Mouse (Mus musculus): ENCODE results near the gene Cpsf3. TPM values are rescaled to one million over a fixed set of nuclear protein-coding genes. Genes with fewer than 3 reads are reported as not detected.

Gene Cpsf3
- polyA plus RNA-seq, 1 experiment from 2014 or later, result 77.0 TPM

DNA sequence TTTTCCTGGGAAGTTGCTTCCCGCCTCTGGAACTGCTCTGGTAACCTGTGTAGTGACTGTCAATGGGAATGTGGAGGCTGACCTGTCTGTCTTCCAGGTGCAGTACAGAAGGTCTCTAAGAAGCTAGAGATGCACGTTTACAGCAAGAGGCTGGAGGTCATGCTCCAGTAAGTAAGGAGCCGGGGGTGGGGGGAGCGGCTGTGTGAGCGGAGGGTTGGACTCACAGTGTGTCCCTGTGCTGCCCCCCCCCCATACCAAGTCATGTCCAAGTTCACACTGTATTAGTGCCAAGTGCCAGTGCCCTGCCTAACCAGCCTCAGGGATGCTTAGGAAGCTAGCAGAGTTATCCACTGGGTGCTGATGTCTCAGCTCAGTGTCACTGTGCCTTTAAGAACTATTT lies 27.0 kb downstream of the Cpsf3 start:
- H3K4me2 ChIP-seq (ENCODE audit: low read depth, low read length), result no peak overlapping the region
- peaks cover 8% of the 10 kb centered on the region for H3K4me1 ChIP-seq (ENCODE audit: control insufficient read depth, insufficient read depth, low read length)
- H3K4me3 ChIP-seq (ENCODE audit: low read length), result no peak overlapping the region
- no peak overlapping the region for H3K9ac ChIP-seq (ENCODE audit: low read length)
- WGBS, result 93% methylated on average over 5 of the region's 5 CpGs
- H3K36me3 ChIP-seq (ENCODE audit: control insufficient read depth, insufficient read depth), result peaks cover 47% of the 10 kb centered on the region
- ATAC-seq (replicated peaks; ENCODE audit: extremely low read depth, insufficient read depth, low FRiP score), result no peak
- H3K9me3 ChIP-seq (replicated peaks; ENCODE audit: control insufficient read depth, low read length), result no peaks in the 10 kb centered on the region
- no peak overlapping the region for H3K27ac ChIP-seq (ENCODE audit: low read length)
- no peaks in the 10 kb centered on the region for H3K27me3 ChIP-seq (ENCODE audit: control insufficient read depth, insufficient read depth, low read length)

DNA sequence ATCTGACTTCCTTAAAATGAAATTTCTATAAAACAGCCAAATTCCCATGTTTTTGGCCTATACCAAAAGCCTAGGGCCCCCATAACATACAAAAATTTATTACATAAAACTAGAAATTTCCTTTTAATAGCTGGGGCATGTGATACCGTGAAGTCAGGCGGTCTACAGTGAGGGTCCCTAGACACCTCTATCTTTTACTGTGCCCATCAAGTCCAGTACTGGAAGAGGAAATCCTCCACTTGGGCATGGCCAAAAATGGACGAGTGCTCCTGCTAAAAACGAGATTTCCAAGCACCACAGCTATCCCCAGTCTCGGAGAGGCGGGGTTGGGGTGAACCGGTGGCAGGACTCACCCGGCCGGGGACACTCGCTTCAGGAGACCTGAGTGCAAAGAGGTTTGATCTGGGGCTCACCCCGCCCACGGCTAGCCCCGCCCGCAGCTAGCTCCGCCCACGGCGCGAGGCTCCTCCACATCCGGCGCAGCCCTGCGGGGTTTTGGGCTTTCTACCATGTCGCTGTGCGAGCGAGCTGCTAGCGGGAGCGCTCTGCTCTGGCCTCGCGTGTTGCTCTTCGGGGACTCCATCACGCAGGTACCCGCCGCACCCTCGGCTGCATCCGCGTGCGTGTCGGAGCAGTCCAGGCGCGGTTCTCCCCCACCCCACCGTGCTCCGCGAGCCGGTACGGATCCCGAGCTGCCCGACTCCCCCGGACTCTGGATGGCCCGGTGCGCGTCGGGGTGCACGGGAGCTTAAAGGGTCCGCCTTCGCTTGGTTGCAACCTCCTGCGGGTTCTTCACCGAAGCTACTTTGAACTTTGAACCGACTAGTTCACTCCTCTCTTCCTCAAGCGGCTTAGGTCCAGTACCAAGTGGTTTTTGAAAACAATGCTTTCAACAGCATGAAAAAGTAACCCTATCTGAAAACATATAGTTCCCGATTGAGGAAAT lies 31.0 kb downstream of the Cpsf3 start, which contains the start of gene Iah1:
TSS of gene Iah1 (plus strand) at position 467 of the 946 bp plus-strand sequence.
- Histone ChIP-seq H3K4me2 (ENCODE audit: low read depth, low read length) (peak within 1 kb of the TSS; percentile 82), H3K4me3 (ENCODE audit: low read length) (peak within 1 kb of the TSS; percentile 82), H3K27ac (ENCODE audit: low read length) (peak within 1 kb of the TSS; percentile 73), H3K9ac (ENCODE audit: low read length) (peak within 1 kb of the TSS; percentile 84), H3K36me3 (ENCODE audit: control insufficient read depth, insufficient read depth) (peaks cover 23% of the 10 kb centered on the region), H3K9me3 (replicated peaks; ENCODE audit: control insufficient read depth, low read length) (no peaks in the 10 kb centered on the region), H3K27me3 (ENCODE audit: control insufficient read depth, insufficient read depth, low read length) (no peaks in the 10 kb centered on the region), H3K4me1 (ENCODE audit: control insufficient read depth, insufficient read depth, low read length) (peaks cover 9% of the 10 kb centered on the region)
- ATAC-seq (replicated peaks; ENCODE audit: extremely low read depth, insufficient read depth, low FRiP score), result peak; percentile 90
- WGBS, result 2% methylated on average over 59 of the region's 59 CpGs

DNA sequence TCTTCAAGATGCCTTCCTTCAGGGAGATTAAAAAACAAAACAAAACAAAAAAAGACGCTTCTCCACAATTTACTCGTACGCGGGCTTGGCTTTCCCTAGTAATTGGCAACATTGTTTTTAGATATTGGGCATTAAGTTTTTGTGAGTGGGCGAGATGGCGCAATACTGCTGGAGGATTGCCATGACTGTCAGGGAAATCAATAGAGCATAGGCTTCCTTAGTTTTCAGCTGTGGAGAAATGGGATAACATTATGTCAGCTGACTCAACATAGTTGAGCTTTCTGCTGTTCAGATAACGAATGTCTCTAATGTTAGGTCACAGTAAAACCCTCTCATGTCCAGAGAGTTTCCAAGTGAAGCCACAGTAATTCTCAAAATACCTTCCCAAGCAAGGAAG lies 31.7 kb downstream of the Cpsf3 start:
- Histone ChIP-seq H3K27ac (ENCODE audit: low read length) (peak overlapping the region; percentile 25; the same call in 1 of the 2 replicates), H3K4me3 (ENCODE audit: low read length) (peak overlapping the region; percentile 82), H3K27me3 (ENCODE audit: control insufficient read depth, insufficient read depth, low read length) (no peaks in the 10 kb centered on the region), H3K4me2 (ENCODE audit: low read depth, low read length) (peak overlapping the region; percentile 82), H3K36me3 (ENCODE audit: control insufficient read depth, insufficient read depth) (peaks cover 22% of the 10 kb centered on the region), H3K4me1 (ENCODE audit: control insufficient read depth, insufficient read depth, low read length) (peaks cover 9% of the 10 kb centered on the region), H3K9ac (ENCODE audit: low read length) (peak overlapping the region; percentile 84), H3K9me3 (replicated peaks; ENCODE audit: control insufficient read depth, low read length) (no peaks in the 10 kb centered on the region)
- no peak for ATAC-seq (replicated peaks; ENCODE audit: extremely low read depth, insufficient read depth, low FRiP score)
- WGBS, result 24% methylated on average over 7 of the region's 7 CpGs

DNA sequence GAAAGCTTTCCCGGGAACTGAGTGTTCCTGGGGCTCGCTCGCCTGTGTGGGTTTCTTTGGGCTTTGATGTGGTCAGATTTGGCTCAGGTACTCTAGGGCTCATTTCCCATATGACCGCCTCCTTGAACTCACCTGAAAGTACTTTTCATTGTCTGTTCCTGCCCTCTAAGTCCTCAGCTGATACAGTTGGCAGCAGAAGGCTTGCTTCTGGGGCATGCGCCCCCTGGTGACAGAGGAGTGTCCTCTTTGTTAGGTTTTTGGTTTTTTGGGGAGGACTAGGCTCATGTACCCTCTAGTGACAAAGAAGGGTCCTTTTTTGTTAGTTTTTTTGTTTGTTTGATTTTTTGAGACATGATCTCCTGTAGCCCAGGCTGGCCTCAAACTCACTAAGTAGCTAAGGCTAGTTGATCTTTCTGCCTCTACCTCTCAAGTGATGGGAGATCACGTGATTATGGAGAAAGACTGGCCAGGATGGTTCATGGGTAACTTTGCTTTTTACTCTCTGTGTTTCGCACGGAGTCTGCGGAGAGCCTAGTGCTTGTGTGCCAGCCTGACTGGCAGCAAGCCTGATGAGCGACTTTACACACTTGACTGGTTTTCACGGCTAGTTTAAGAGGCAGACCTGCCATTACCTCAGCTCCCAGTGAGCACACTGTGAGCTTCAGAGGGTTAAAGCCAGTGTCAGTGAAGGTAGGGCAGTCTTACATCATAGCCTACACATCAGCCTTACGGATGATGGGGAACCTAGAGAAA lies 33.1 kb downstream of the Cpsf3 start:
- no peaks in the 10 kb centered on the region for H3K27me3 ChIP-seq (ENCODE audit: control insufficient read depth, insufficient read depth, low read length)
- ATAC-seq (replicated peaks; ENCODE audit: extremely low read depth, insufficient read depth, low FRiP score), result no peak

DNA sequence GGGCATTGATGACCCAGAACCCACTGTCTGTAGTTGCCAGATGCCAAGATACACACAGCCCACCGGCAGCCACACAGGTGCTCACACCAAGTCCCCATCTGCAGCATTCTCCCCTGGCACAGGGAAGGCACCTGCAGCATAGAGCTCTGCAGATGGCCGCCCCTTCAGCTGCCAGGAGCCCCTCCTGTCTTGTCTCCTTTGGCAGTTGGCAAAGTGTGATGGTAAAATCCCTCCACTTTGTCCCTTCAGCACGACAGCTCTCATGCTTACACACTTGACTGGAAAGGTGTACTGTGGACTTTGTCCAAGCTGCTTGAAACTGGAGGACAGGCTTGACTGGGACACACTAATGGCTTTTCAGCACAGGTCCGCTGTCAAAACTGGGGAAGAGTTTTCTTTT lies 35.1 kb downstream of the Cpsf3 start:
- Histone ChIP-seq H3K9ac (ENCODE audit: low read length) (no peak overlapping the region), H3K27ac (ENCODE audit: low read length) (no peak overlapping the region), H3K4me1 (ENCODE audit: control insufficient read depth, insufficient read depth, low read length) (peaks cover 9% of the 10 kb centered on the region), H3K9me3 (replicated peaks; ENCODE audit: control insufficient read depth, low read length) (no peaks in the 10 kb centered on the region), H3K4me2 (ENCODE audit: low read depth, low read length) (no peak overlapping the region), H3K27me3 (ENCODE audit: control insufficient read depth, insufficient read depth, low read length) (no peaks in the 10 kb centered on the region), H3K36me3 (ENCODE audit: control insufficient read depth, insufficient read depth) (peaks cover 18% of the 10 kb centered on the region), H3K4me3 (ENCODE audit: low read length) (no peak overlapping the region)
- ATAC-seq (replicated peaks; ENCODE audit: extremely low read depth, insufficient read depth, low FRiP score), result no peak
- WGBS, result 79% methylated on average over 4 of the region's 4 CpGs

More for the DNA sequence above, 33.1 kb downstream of the Cpsf3 start:
- no peak overlapping the region for H3K4me3 ChIP-seq (ENCODE audit: low read length)
- no peaks in the 10 kb centered on the region for H3K9me3 ChIP-seq (replicated peaks; ENCODE audit: control insufficient read depth, low read length)
- no peak overlapping the region for H3K27ac ChIP-seq (ENCODE audit: low read length)
- 80% methylated on average over 12 of the region's 12 CpGs for WGBS
- H3K4me2 ChIP-seq (ENCODE audit: low read depth, low read length), result no peak overlapping the region
- H3K36me3 ChIP-seq (ENCODE audit: control insufficient read depth, insufficient read depth), result peaks cover 16% of the 10 kb centered on the region
- H3K9ac ChIP-seq (ENCODE audit: low read length), result no peak overlapping the region
- H3K4me1 ChIP-seq (ENCODE audit: control insufficient read depth, insufficient read depth, low read length), result peaks cover 9% of the 10 kb centered on the region

DNA sequence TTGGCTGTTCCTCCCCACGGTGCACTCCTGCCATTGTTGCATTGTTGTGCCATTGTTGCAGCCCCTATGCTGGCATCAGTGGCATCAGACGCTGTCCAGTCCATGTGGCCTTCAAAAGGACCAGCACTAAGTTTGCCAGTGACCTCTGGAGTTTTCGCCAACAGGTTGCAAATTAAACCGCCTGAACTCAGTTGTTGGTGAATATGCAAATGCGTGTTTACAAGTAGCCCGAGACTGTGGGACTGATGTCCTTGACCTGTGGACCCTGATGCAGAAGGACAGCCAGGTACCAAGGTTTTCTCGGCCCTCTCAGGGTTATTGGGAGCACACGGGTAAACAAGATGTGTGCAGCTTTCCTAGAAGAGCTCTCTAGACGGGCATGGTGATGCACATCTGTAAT lies 36.0 kb downstream of the Cpsf3 start:
- Histone ChIP-seq H3K9me3 (replicated peaks; ENCODE audit: control insufficient read depth, low read length) (no peaks in the 10 kb centered on the region), H3K4me1 (ENCODE audit: control insufficient read depth, insufficient read depth, low read length) (peaks cover 6% of the 10 kb centered on the region), H3K4me2 (ENCODE audit: low read depth, low read length) (no peak overlapping the region), H3K27me3 (ENCODE audit: control insufficient read depth, insufficient read depth, low read length) (no peaks in the 10 kb centered on the region), H3K9ac (ENCODE audit: low read length) (no peak overlapping the region), H3K36me3 (ENCODE audit: control insufficient read depth, insufficient read depth) (peaks cover 23% of the 10 kb centered on the region), H3K4me3 (ENCODE audit: low read length) (no peak overlapping the region), H3K27ac (ENCODE audit: low read length) (no peak overlapping the region)
- 83% methylated on average over 9 of the region's 9 CpGs for WGBS
- no peak for ATAC-seq (replicated peaks; ENCODE audit: extremely low read depth, insufficient read depth, low FRiP score)

DNA sequence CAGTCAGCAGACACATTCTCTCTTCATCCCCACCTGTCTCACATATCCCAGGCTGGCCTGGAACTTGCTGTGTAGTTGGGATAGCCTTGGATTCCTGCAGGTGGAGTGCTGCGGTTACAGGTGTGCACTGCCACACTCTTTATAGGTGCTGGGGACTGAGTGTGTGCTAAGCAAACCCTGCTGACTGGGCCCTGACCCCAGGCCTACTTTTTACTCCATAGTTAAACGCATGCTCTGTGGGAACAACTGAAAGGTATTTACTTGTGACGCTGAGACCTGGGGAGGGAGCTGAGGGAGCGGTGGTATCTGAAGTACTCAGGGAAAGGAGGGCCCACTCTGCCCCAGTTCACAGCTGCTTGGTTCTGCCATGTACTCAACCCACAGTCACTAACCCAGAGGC lies 37.1 kb downstream of the Cpsf3 start:
- ATAC-seq (replicated peaks; ENCODE audit: extremely low read depth, insufficient read depth, low FRiP score), result no peak
- peaks cover under 1% of the 10 kb centered on the region; the same call in 1 of the 2 replicates for H3K4me1 ChIP-seq (ENCODE audit: control insufficient read depth, insufficient read depth, low read length)
- no peaks in the 10 kb centered on the region for H3K9me3 ChIP-seq (replicated peaks; ENCODE audit: control insufficient read depth, low read length)
- 83% methylated on average over 4 of the region's 4 CpGs for WGBS
- no peak overlapping the region for H3K9ac ChIP-seq (ENCODE audit: low read length)
- H3K27me3 ChIP-seq (ENCODE audit: control insufficient read depth, insufficient read depth, low read length), result no peaks in the 10 kb centered on the region
- H3K4me3 ChIP-seq (ENCODE audit: low read length), result no peak overlapping the region
- no peak overlapping the region for H3K4me2 ChIP-seq (ENCODE audit: low read depth, low read length)
- no peak overlapping the region for H3K27ac ChIP-seq (ENCODE audit: low read length)
- H3K36me3 ChIP-seq (ENCODE audit: control insufficient read depth, insufficient read depth), result peaks cover 23% of the 10 kb centered on the region

DNA sequence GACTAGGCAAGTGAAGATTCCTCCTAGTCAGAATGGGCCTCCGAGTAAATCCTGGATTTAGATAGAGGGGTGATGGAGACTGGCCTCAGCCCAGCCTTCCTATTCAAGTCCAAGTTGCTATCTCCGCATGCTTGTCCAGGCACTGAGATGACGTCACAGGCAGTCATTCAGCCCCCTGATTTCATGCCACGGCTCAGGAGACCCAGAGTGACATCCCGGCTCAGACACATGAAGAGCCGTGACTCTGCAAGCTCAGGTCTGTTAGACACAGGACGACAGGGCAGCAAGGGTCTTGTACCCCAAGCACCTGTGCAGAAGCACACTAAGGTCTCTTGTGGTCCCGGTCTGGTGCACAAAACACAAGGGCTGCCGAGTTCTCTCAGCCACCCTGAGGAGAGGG lies 37.7 kb downstream of the Cpsf3 start:
- Histone ChIP-seq H3K9ac (ENCODE audit: low read length) (no peak overlapping the region), H3K36me3 (ENCODE audit: control insufficient read depth, insufficient read depth) (peaks cover 23% of the 10 kb centered on the region), H3K27me3 (ENCODE audit: control insufficient read depth, insufficient read depth, low read length) (no peaks in the 10 kb centered on the region), H3K4me3 (ENCODE audit: low read length) (no peak overlapping the region), H3K9me3 (replicated peaks; ENCODE audit: control insufficient read depth, low read length) (no peaks in the 10 kb centered on the region), H3K27ac (ENCODE audit: low read length) (no peak overlapping the region), H3K4me2 (ENCODE audit: low read depth, low read length) (no peak overlapping the region), H3K4me1 (ENCODE audit: control insufficient read depth, insufficient read depth, low read length) (no peaks in the 10 kb centered on the region)
- no peak for ATAC-seq (replicated peaks; ENCODE audit: extremely low read depth, insufficient read depth, low FRiP score)
- WGBS, result 68% methylated on average over 9 of the region's 9 CpGs

DNA sequence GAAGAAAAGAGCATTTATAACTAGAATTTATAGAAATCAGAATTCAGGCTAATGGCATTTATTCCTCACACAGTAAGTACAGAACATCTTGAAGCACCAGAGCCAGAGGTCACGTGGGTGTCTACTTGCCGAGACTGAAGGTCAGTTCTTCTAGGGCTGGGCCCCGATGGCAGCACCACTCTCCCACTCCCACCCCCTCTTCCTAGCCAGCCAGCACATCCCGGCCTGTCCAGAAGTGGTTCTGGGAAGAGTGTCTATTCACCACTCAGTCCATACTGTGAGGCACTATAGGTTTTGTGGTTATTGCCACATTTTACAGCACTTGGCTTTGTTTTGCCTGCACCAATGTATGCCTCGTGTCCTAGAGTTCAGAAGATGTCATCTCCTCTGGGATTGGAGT lies 38.9 kb downstream of the Cpsf3 start:
- H3K4me2 ChIP-seq (ENCODE audit: low read depth, low read length), result no peak overlapping the region
- WGBS, result 73% methylated on average over 5 of the region's 5 CpGs
- no peak overlapping the region for H3K4me3 ChIP-seq (ENCODE audit: low read length)
- no peaks in the 10 kb centered on the region for H3K27me3 ChIP-seq (ENCODE audit: control insufficient read depth, insufficient read depth, low read length)
- H3K9ac ChIP-seq (ENCODE audit: low read length), result no peak overlapping the region
- H3K36me3 ChIP-seq (ENCODE audit: control insufficient read depth, insufficient read depth), result peaks cover 24% of the 10 kb centered on the region
- H3K9me3 ChIP-seq (replicated peaks; ENCODE audit: control insufficient read depth, low read length), result no peaks in the 10 kb centered on the region
- H3K4me1 ChIP-seq (ENCODE audit: control insufficient read depth, insufficient read depth, low read length), result no peaks in the 10 kb centered on the region; the same call in 1 of the 2 replicates
- H3K27ac ChIP-seq (ENCODE audit: low read length), result no peak overlapping the region
- no peak for ATAC-seq (replicated peaks; ENCODE audit: extremely low read depth, insufficient read depth, low FRiP score)
